Mouse (Mus musculus): ENCODE measurements around the gene Nr1i2.

DNA sequence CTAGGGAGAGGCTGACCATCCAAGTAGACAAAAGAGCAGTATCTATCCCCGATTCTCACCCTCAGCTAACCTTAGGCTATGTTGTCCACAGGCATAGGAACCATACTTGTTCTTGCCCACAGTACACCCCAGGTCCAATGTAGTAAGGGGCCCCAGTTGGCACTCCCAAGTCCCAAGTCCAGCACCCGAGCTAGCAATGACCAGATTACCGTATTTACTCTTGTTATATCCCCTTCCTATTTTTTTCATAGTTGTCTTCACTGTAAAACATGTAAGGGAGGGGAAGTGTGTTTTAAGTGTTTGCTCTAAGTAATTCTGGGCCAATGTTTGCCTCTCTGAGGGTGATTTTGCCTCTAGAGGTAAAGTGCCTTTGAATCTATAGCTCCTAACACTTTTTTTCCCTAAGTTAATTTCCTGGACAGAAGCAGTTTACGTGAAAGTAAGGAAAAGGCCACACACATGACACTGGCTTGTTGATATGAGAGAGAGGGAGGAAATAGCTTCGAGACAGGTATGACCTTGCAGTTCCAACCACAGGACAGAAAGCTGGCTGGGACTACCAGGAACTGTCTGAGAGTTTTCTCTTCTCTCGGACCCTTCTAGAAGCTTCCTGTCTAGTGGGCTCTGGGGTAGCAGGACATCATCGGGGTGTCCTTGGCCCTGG lies at the start of gene Nr1i2:
- TF ChIP-seq CTCF (IDR thresholded peaks at IDR 0.05; ENCODE audit: low read depth) (no peak), EP300 (IDR thresholded peaks at IDR 0.05; ENCODE audit: low read depth) (peak; percentile 39; the same call in 1 of the 2 replicates)

Measured in liver, postnatal 0 days (tissue).